11 mouse cellular contexts compared by ENCODE assay signal in genomic region chr9:14075868-14076267, GRCm38 (mm10).
DNase-seq lines count a peak whose midpoint lies in the region; ATAC-seq and TF ChIP-seq lines count a peak whose summit lies in the region.
"Had no signal": no experiment of that assay in that cellular context is flagged by ENCODE, and none has a peak within 500 bp of the region (broad histone marks: within the 10 kb centered on the region; RNA-seq: fewer than 3 reads in every experiment).

No protein-coding gene starts in this region.

- H3K4me2 ChIP-seq in heart, embryonic 12.5 days = no peak overlapping the region
- H3K4me2 ChIP-seq in hindbrain, embryonic 14.5 days (replicated peaks) = no peak overlapping the region
- no peak overlapping the region for H3K4me2 ChIP-seq in hindbrain, postnatal 0 days (ENCODE audit: low read depth, low read length)
- H3K4me2 ChIP-seq in hindbrain, embryonic 15.5 days = no peak overlapping the region
- H3K4me2 ChIP-seq in neural tube, embryonic 14.5 days (ENCODE audit: low read depth, low read length) = no peak overlapping the region
- H3K4me2 ChIP-seq: intestine, embryonic 15.5 days; kidney, embryonic 15.5 days had no signal

- H3K36me3 ChIP-seq in heart, embryonic 10.5 days = no peaks in the 10 kb centered on the region
- no peaks in the 10 kb centered on the region for H3K36me3 ChIP-seq in heart, embryonic 12.5 days
- no peaks in the 10 kb centered on the region for H3K36me3 ChIP-seq in hindbrain, embryonic 14.5 days (replicated peaks; ENCODE audit: control insufficient read depth, insufficient read depth)
- H3K36me3 ChIP-seq in hindbrain, postnatal 0 days (ENCODE audit: insufficient read depth, low read length) = no peaks in the 10 kb centered on the region
- H3K36me3 ChIP-seq in hindbrain, embryonic 15.5 days = no peaks in the 10 kb centered on the region
- no peaks in the 10 kb centered on the region for H3K36me3 ChIP-seq in neural tube, embryonic 14.5 days (ENCODE audit: control insufficient read depth, insufficient read depth, low read length)
- H3K36me3 ChIP-seq: embryonic facial prominence, embryonic 10.5 days; intestine, embryonic 15.5 days; kidney, embryonic 15.5 days had no signal

- no peaks in the 10 kb centered on the region for H3K27me3 ChIP-seq in heart, embryonic 10.5 days (ENCODE audit: insufficient read depth, poor library complexity, severe bottlenecking)
- no peaks in the 10 kb centered on the region for H3K27me3 ChIP-seq in heart, embryonic 12.5 days (replicated peaks)
- no peaks in the 10 kb centered on the region for H3K27me3 ChIP-seq in hindbrain, embryonic 14.5 days (ENCODE audit: control insufficient read depth, insufficient read depth, low read length)
- H3K27me3 ChIP-seq in hindbrain, postnatal 0 days (ENCODE audit: insufficient read depth, low read length) = no peaks in the 10 kb centered on the region
- no peaks in the 10 kb centered on the region for H3K27me3 ChIP-seq in hindbrain, embryonic 15.5 days
- no peaks in the 10 kb centered on the region for H3K27me3 ChIP-seq in neural tube, embryonic 14.5 days (ENCODE audit: control insufficient read depth, insufficient read depth, low read length)
- H3K27me3 ChIP-seq: intestine, embryonic 15.5 days; kidney, embryonic 15.5 days had no signal

- peak; percentile 38 for DNase-seq in heart, embryonic 10.5 days (ENCODE audit: low spot score)
- DNase-seq in hindbrain, embryonic 14.5 days (ENCODE audit: low spot score) = no peak
- no peak for DNase-seq in hindbrain, postnatal 0 days (ENCODE audit: low spot score)
- no peak for DNase-seq in gastrocnemius, adult 18-20 months (ENCODE audit: low spot score)

- WGBS in heart, embryonic 10.5 days = 97% methylated on average over 1 of the region's 1 CpGs
- WGBS in heart, embryonic 12.5 days = 75% methylated on average over 1 of the region's 1 CpGs
- WGBS in hindbrain, embryonic 14.5 days = 87% methylated on average over 1 of the region's 1 CpGs
- WGBS in hindbrain, postnatal 0 days = 66% methylated on average over 1 of the region's 1 CpGs
- 89% methylated on average over 1 of the region's 1 CpGs for WGBS in hindbrain, embryonic 15.5 days
- WGBS in neural tube, embryonic 14.5 days = 55% methylated on average over 1 of the region's 1 CpGs

- no peak for ATAC-seq in heart, embryonic 12.5 days (ENCODE audit: insufficient number of reproducible peaks, low FRiP score)
- ATAC-seq in hindbrain, embryonic 14.5 days (ENCODE audit: low FRiP score) = peak; percentile 38; the same call in 1 of the 2 replicates
- no peak; the same call in 1 of the 2 replicates for ATAC-seq in hindbrain, postnatal 0 days
- ATAC-seq in hindbrain, embryonic 15.5 days (ENCODE audit: low FRiP score, low read depth) = peak; percentile 52; the same call in 1 of the 2 replicates
- ATAC-seq in neural tube, embryonic 14.5 days (ENCODE audit: low read depth) = peak; percentile 28

- H3K4me1 ChIP-seq in heart, embryonic 10.5 days = no peaks in the 10 kb centered on the region
- peaks cover 10% of the 10 kb centered on the region for H3K4me1 ChIP-seq in heart, embryonic 12.5 days (replicated peaks)
- no peaks in the 10 kb centered on the region for H3K4me1 ChIP-seq in hindbrain, embryonic 14.5 days (replicated peaks; ENCODE audit: control insufficient read depth, insufficient read depth, low read length)
- no peaks in the 10 kb centered on the region for H3K4me1 ChIP-seq in hindbrain, postnatal 0 days (ENCODE audit: insufficient read depth, low read length)
- H3K4me1 ChIP-seq in hindbrain, embryonic 15.5 days (replicated peaks) = peaks cover 6% of the 10 kb centered on the region; the same call in 1 of the 2 replicates
- 0 out of 2 replicates have a peak, but pooled peaks cover 3% of the 10 kb centered on the region for H3K4me1 ChIP-seq in neural tube, embryonic 14.5 days (ENCODE audit: control insufficient read depth, insufficient read depth, low read length)
- H3K4me1 ChIP-seq: embryonic facial prominence, embryonic 10.5 days; kidney, embryonic 15.5 days had no signal

- H3K27ac ChIP-seq in heart, embryonic 10.5 days = no peak overlapping the region
- H3K27ac ChIP-seq in heart, embryonic 12.5 days (ENCODE audit: poor library complexity, severe bottlenecking) = no peak overlapping the region
- H3K27ac ChIP-seq in hindbrain, embryonic 14.5 days = no peak overlapping the region; the same call in 1 of the 2 replicates
- no peak overlapping the region for H3K27ac ChIP-seq in hindbrain, postnatal 0 days
- H3K27ac ChIP-seq in hindbrain, embryonic 15.5 days (replicated peaks) = no peak overlapping the region
- H3K27ac ChIP-seq in neural tube, embryonic 14.5 days (ENCODE audit: low read depth, low read length) = no peak overlapping the region
- H3K27ac ChIP-seq: embryonic facial prominence, embryonic 10.5 days; intestine, embryonic 15.5 days; kidney, embryonic 15.5 days had no signal

- no peak overlapping the region for H3K4me3 ChIP-seq in heart, embryonic 10.5 days
- no peak overlapping the region for H3K4me3 ChIP-seq in heart, embryonic 12.5 days
- H3K4me3 ChIP-seq in hindbrain, embryonic 14.5 days (replicated peaks; ENCODE audit: low read length) = no peak overlapping the region
- H3K4me3 ChIP-seq in hindbrain, postnatal 0 days (ENCODE audit: low read length) = no peak overlapping the region
- no peak overlapping the region for H3K4me3 ChIP-seq in hindbrain, embryonic 15.5 days
- no peak overlapping the region for H3K4me3 ChIP-seq in neural tube, embryonic 14.5 days (ENCODE audit: low read depth, low read length)
- H3K4me3 ChIP-seq: embryonic facial prominence, embryonic 10.5 days; intestine, embryonic 15.5 days; kidney, embryonic 15.5 days had no signal

- H3K9me3 ChIP-seq in heart, embryonic 10.5 days = no peaks in the 10 kb centered on the region
- no peaks in the 10 kb centered on the region for H3K9me3 ChIP-seq in heart, embryonic 12.5 days (replicated peaks)
- no peaks in the 10 kb centered on the region for H3K9me3 ChIP-seq in hindbrain, embryonic 14.5 days (ENCODE audit: control insufficient read depth, low read length)
- no peaks in the 10 kb centered on the region for H3K9me3 ChIP-seq in hindbrain, postnatal 0 days (ENCODE audit: low read length)
- H3K9me3 ChIP-seq in hindbrain, embryonic 15.5 days = no peaks in the 10 kb centered on the region
- no peaks in the 10 kb centered on the region for H3K9me3 ChIP-seq in neural tube, embryonic 14.5 days (ENCODE audit: control insufficient read depth, low read length)
- H3K9me3 ChIP-seq: embryonic facial prominence, embryonic 10.5 days; intestine, embryonic 15.5 days; kidney, embryonic 15.5 days had no signal

- TF ChIP-seq CTCF in hindbrain, postnatal 0 days (IDR thresholded peaks at IDR 0.05; ENCODE audit: low read depth) = no peak

- H3K9ac ChIP-seq in heart, embryonic 12.5 days = no peak overlapping the region
- H3K9ac ChIP-seq in hindbrain, embryonic 14.5 days = no peak overlapping the region
- no peak overlapping the region for H3K9ac ChIP-seq in hindbrain, postnatal 0 days (replicated peaks; ENCODE audit: low read length)
- no peak overlapping the region for H3K9ac ChIP-seq in hindbrain, embryonic 15.5 days
- H3K9ac ChIP-seq in neural tube, embryonic 14.5 days (replicated peaks; ENCODE audit: low read depth, low read length) = no peak overlapping the region
- H3K9ac ChIP-seq: forebrain, postnatal 0 days; intestine, embryonic 15.5 days; kidney, embryonic 15.5 days had no signal

Comparison
In these comparisons a context has a peak if more than half of its experiments do, and no peak if none do; other contexts are left out.
1. ATAC-seq: peak in hindbrain, embryonic 14.5 days (single experiment), hindbrain, embryonic 15.5 days (single experiment) and neural tube, embryonic 14.5 days (single experiment); none in heart, embryonic 12.5 days (single experiment) and hindbrain, postnatal 0 days (single experiment).